Mouse (Mus musculus) midbrain, embryonic 11.5 days (tissue): ENCODE results near the gene Senp1. TPM values are rescaled to one million over a fixed set of nuclear protein-coding genes. Genes with fewer than 3 reads are reported as not detected.

ENCODE experiments used
- ATAC-seq: fragments of 200-750 bp; cut with Nextera tagmentation; 2 replicates; pipeline ENCODE4 v1.8.0; 2017; ENCODE audit warnings: moderate TSS enrichment, moderate library complexity; ENCODE audit not compliant: low FRiP score
- DNase-seq: peaks from one replicate; pipeline ENCODE4 v3.0.0; 2015; ENCODE audit warnings: low spot score; ENCODE audit errors: missing footprints
- H3K27ac ChIP-seq: fragments of 300-500 bp; sonication (generic); 2 replicates; pipeline ENCODE4 v1.5.1; 2014; ENCODE audit warnings: low read depth, low read length
- H3K27me3 ChIP-seq: fragments of 300-500 bp; sonication (generic); 2 replicates; pipeline ENCODE4 v1.6.1; 2014; ENCODE audit warnings: mild to moderate bottlenecking, low read length, moderate library complexity, mixed read lengths; ENCODE audit not compliant: control insufficient read depth, insufficient read depth
- H3K36me3 ChIP-seq: fragments of 300-500 bp; sonication (generic); 2 replicates; pipeline ENCODE4 v1.6.1; 2014; ENCODE audit warnings: mild to moderate bottlenecking, low read length, moderate library complexity, mixed read lengths; ENCODE audit not compliant: control insufficient read depth, insufficient read depth
- H3K4me1 ChIP-seq: fragments of 300-500 bp; sonication (generic); 2 replicates; pipeline ENCODE4 v1.6.1; 2014; ENCODE audit warnings: low read length; ENCODE audit not compliant: control insufficient read depth, insufficient read depth
- H3K4me2 ChIP-seq: fragments of 300-500 bp; sonication (generic); 2 replicates; pipeline ENCODE4 v1.6.1; 2014; ENCODE audit warnings: mild to moderate bottlenecking, moderate library complexity
- H3K4me3 ChIP-seq: fragments of 300-500 bp; sonication (generic); 2 replicates; pipeline ENCODE4 v1.5.1; 2014; ENCODE audit warnings: low read depth, low read length
- H3K9ac ChIP-seq: fragments of 300-500 bp; sonication (generic); 2 replicates; pipeline ENCODE4 v1.6.1; 2014; ENCODE audit warnings: low read length
- H3K9me3 ChIP-seq: fragments of 300-500 bp; sonication (generic); 2 replicates; pipeline ENCODE4 v1.6.1; 2016; ENCODE audit warnings: low read length; ENCODE audit not compliant: control insufficient read depth
- WGBS: fragments of 180-500 bp; shearing (Covaris S2); extraction: QIAGEN DNeasy Blood & Tissue Kit; methylation state at CpG from one replicate; pipeline ENCODE4 v1.1.7; 2014; 5-methylcytosine and 5-hydroxymethylcytosine counted together
- polyA plus RNA-seq: library from polyadenylated mRNA; unstranded; fragments of >200 nt; fragmentation: Nextera tagmentation; extraction: Ambion mirVana; gene quantifications from 2 replicates; pipeline ENCODE4 v1.2.1, GENCODE M21; 2014

Gene Senp1
- polyA plus RNA-seq, 1 experiment from 2014 or later = 46.2 TPM

DNA sequence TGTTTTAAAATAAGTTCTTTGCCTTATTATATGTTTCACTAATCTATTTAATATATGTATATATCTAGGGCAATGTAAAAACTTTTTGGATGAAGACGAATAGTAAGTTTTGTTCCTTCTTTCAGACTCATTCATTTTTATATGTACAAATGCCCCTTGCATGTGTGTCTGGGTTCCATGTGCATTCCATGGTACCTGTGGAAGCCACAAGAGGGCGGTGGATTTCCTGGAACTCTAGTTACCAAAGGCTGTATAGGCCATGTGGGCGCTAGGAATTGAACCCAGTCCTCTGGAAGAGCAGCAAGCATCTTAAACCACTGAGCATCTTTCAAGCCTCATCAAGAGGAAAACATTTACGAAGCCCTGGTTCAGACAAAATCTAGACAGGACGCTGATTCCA, 49.2 kb downstream of the Senp1 start:
- ATAC-seq (no peak), DNase-seq (no peak)
- Histone ChIP-seq H3K36me3 (peaks cover 39% of the 10 kb centered on the region), H3K9me3 (no peaks in the 10 kb centered on the region), H3K9ac (no peak overlapping the region), H3K4me3 (no peak overlapping the region), H3K27ac (no peak overlapping the region), H3K27me3 (no peaks in the 10 kb centered on the region), H3K4me1 (no peaks in the 10 kb centered on the region), H3K4me2 (no peak overlapping the region)
- 92% methylated on average over 5 of the region's 5 CpGs for WGBS

DNA sequence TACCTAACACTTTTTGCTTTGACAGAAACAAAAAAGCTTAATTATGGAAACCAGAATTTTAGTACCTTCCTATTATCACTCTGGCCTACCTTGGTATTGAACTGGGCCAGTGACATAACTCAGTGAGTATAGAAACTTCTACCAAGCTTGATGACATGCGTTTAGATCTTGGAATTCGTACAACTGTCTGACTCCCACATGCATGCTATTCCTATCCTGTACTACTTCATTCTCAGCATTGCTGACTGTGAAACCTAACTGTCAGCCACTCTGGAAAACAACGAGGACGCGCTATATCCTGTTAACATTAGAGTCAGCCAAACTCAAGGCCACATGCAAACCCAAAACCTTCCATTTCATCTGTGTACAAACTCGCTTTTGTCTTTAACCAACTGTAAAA, 49.6 kb downstream of the Senp1 start:
- WGBS = 96% methylated on average over 6 of the region's 6 CpGs
- Histone ChIP-seq H3K4me1 (no peaks in the 10 kb centered on the region), H3K36me3 (peaks cover 39% of the 10 kb centered on the region), H3K9ac (no peak overlapping the region), H3K27ac (no peak overlapping the region), H3K4me3 (no peak overlapping the region), H3K4me2 (no peak overlapping the region), H3K27me3 (no peaks in the 10 kb centered on the region), H3K9me3 (no peaks in the 10 kb centered on the region)
- DNase-seq (no peak), ATAC-seq (no peak)

DNA sequence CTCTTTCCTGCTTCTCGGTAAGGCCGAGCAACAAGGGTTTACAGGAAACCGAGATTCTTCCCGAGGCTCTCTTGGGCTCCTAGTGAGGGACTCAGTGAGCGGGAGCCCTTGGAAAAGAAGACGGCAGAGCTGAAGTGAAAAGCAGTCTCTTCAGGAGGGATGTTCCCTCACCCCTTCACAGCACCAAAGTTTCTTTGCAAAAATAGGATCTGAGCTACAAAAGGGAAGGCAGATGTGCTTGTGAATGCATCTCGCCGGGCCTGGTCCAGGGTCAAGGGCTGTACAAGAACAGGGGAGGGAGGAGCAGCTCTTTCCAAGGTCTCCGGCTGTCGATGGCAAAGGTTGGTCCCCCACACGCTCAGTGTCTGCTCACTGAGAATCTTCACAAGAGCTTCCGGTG, 51.0 kb downstream of the Senp1 start:
- H3K9ac ChIP-seq = no peak overlapping the region
- H3K4me1 ChIP-seq = no peaks in the 10 kb centered on the region
- peaks cover 35% of the 10 kb centered on the region for H3K36me3 ChIP-seq
- no peak overlapping the region for H3K4me2 ChIP-seq
- no peak overlapping the region for H3K4me3 ChIP-seq
- no peaks in the 10 kb centered on the region for H3K9me3 ChIP-seq
- ATAC-seq = no peak
- no peak for DNase-seq
- WGBS = 86% methylated on average over 12 of the region's 12 CpGs
- H3K27ac ChIP-seq = no peak overlapping the region
- no peaks in the 10 kb centered on the region for H3K27me3 ChIP-seq

DNA sequence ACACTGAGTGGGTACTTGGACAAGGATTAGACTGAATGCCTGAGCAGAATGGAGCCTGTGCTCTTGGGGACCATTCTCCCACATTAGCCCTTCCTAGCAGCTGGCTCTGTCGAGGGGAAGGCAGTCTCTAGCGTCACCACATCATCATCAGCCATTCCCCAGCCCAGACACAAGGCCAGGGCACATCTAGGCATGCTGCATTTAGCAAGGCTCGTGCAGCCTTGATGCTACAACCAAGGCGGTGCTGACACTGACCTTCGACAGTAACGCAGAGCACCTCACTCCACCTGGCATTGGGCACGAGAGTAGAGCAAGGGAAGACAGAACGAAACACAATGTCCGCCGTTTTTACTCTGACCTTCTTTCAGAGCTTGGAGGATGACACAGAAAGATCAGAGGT, 53.9 kb downstream of the Senp1 start:
- no peak overlapping the region for H3K27ac ChIP-seq
- 93% methylated on average over 10 of the region's 10 CpGs for WGBS
- H3K9ac ChIP-seq = no peak overlapping the region
- DNase-seq (peak; percentile 59), ATAC-seq (no peak)
- no peak overlapping the region for H3K4me2 ChIP-seq
- H3K27me3 ChIP-seq = no peaks in the 10 kb centered on the region
- H3K36me3 ChIP-seq = peaks cover 17% of the 10 kb centered on the region
- 0 out of 2 replicates have a peak, but pooled peaks cover 2% of the 10 kb centered on the region for H3K4me1 ChIP-seq
- no peak overlapping the region for H3K4me3 ChIP-seq
- H3K9me3 ChIP-seq = no peaks in the 10 kb centered on the region

DNA sequence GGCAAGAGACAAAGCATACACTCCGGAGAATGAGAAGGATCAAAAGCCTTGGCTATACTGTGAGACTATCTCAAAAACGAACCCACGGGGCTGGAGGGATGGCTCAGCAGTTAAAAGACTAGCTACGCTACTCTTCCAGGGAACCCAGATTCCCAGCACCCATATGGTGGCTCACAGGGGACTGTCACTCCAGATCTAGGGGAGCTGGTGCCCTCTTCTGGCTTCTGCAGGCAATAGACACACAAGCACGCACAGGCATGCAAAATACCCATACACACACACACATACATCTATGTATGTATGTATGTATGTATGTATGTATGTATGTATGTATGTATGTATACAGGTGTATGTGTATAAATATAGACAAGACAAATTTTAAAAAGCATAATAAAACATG, 57.0 kb downstream of the Senp1 start:
- 0 out of 2 replicates have a peak, but pooled peaks cover 2% of the 10 kb centered on the region for H3K4me1 ChIP-seq
- H3K9ac ChIP-seq = no peak overlapping the region
- DNase-seq (no peak), ATAC-seq (no peak)
- H3K4me2 ChIP-seq = no peak overlapping the region
- no peaks in the 10 kb centered on the region for H3K9me3 ChIP-seq
- H3K27me3 ChIP-seq = no peaks in the 10 kb centered on the region
- no peak overlapping the region for H3K4me3 ChIP-seq
- 94% methylated on average over 5 of the region's 5 CpGs for WGBS
- H3K36me3 ChIP-seq = peaks cover 5% of the 10 kb centered on the region; the same call in 1 of the 2 replicates
- H3K27ac ChIP-seq = no peak overlapping the region

DNA sequence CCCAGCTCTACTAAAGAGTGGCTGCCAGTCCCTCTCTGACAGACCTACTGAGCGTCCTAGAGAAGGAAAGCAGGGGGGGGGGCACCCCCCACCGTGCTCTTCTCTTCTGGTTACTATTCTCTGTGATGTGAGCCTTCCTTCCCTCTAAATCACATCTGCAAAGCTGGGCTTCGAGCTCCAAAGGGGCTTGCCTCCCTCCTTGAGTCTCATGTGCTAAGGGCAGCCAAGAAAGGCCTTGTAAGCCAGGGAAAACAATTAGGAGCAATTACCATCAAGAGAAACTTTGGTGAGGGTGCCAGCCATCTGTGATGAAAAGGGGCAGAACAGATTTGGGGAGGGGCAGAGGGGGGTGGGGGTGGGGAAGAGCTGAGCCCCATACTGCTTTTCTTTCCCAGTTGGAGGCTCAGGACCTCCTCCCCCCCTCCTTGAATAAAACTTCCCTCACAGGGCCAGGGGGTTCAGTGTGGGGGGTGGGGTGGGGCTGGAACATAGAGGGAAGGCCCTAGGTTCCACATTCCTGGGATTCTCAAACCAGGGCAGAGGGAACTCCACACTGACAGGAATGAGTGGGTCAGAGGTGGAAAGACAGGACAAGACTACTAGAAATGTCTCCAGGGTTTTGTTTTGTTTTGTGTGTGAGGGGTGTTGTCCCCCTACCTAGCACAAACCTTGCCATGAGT, 58.3 kb downstream of the Senp1 start:
- no peak overlapping the region for H3K27ac ChIP-seq
- 17% methylated on average over 3 of the region's 3 CpGs for WGBS
- ATAC-seq = no peak
- no peak overlapping the region for H3K4me2 ChIP-seq
- H3K36me3 ChIP-seq = peaks cover 5% of the 10 kb centered on the region; the same call in 1 of the 2 replicates
- no peaks in the 10 kb centered on the region for H3K27me3 ChIP-seq
- DNase-seq = peak; percentile 81
- no peak overlapping the region for H3K4me3 ChIP-seq
- no peak overlapping the region for H3K9ac ChIP-seq
- no peaks in the 10 kb centered on the region for H3K9me3 ChIP-seq
- H3K4me1 ChIP-seq = peaks cover 6% of the 10 kb centered on the region; the same call in 1 of the 2 replicates

DNA sequence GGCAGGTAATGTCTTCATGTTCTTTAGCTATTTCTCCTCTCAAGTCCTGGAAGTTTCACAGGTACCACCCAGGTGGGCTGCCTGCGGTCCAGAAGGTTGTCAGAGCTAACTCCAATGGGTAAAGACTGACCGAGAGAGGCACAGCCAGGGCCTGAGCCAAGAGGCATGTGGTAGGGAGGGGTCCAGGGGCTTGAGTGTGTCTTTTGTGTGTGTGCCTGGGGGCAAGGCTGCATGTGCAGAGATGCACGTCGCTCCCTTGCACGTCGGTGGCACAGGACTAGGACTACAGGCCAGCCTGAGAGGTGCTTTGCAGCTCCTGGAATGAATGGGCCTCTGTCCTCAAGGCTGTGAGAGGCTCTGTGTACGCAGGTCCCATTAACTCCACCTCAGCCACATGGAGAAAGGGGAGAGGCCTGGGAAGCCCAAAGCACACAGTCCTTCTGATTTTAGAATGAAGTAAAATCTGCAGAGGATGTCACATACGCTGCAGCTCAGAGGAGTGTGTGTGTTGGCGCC, 60.3 kb downstream of the Senp1 start:
- H3K27me3 ChIP-seq = no peaks in the 10 kb centered on the region
- H3K27ac ChIP-seq = no peak overlapping the region
- ATAC-seq = no peak
- H3K9me3 ChIP-seq = no peaks in the 10 kb centered on the region
- H3K4me3 ChIP-seq = no peak overlapping the region
- peaks cover 8% of the 10 kb centered on the region for H3K4me1 ChIP-seq
- H3K36me3 ChIP-seq = peaks cover 5% of the 10 kb centered on the region; the same call in 1 of the 2 replicates
- 80% methylated on average over 9 of the region's 9 CpGs for WGBS
- peak; percentile 69 for DNase-seq
- H3K9ac ChIP-seq = no peak overlapping the region
- no peak overlapping the region for H3K4me2 ChIP-seq

DNA sequence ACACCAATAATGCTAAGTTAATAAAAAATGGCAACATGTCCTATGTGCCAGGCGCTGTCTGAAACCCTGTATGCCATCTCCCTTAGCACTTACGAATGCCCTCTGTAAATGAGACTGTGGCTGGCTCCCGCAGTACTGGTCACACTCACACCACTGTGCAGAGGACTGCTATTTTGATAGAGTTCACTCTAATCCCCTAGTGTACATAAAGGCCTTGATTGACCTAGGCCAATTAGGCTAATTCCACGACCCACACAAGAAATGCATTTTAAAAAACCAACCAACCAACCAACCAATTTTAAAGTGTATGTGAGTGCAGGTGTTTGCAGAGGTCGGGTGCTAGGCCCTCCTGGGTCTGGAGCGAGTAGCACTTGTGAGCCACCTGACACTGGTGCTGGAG, 63.7 kb downstream of the Senp1 start:
- Histone ChIP-seq H3K36me3 (no peaks in the 10 kb centered on the region), H3K4me3 (no peak overlapping the region), H3K9me3 (no peaks in the 10 kb centered on the region), H3K4me2 (no peak overlapping the region), H3K4me1 (peaks cover 17% of the 10 kb centered on the region), H3K9ac (no peak overlapping the region), H3K27ac (no peak overlapping the region), H3K27me3 (no peaks in the 10 kb centered on the region)
- peak; percentile 61 for DNase-seq
- ATAC-seq = no peak
- WGBS = 67% methylated on average over 6 of the region's 6 CpGs

DNA sequence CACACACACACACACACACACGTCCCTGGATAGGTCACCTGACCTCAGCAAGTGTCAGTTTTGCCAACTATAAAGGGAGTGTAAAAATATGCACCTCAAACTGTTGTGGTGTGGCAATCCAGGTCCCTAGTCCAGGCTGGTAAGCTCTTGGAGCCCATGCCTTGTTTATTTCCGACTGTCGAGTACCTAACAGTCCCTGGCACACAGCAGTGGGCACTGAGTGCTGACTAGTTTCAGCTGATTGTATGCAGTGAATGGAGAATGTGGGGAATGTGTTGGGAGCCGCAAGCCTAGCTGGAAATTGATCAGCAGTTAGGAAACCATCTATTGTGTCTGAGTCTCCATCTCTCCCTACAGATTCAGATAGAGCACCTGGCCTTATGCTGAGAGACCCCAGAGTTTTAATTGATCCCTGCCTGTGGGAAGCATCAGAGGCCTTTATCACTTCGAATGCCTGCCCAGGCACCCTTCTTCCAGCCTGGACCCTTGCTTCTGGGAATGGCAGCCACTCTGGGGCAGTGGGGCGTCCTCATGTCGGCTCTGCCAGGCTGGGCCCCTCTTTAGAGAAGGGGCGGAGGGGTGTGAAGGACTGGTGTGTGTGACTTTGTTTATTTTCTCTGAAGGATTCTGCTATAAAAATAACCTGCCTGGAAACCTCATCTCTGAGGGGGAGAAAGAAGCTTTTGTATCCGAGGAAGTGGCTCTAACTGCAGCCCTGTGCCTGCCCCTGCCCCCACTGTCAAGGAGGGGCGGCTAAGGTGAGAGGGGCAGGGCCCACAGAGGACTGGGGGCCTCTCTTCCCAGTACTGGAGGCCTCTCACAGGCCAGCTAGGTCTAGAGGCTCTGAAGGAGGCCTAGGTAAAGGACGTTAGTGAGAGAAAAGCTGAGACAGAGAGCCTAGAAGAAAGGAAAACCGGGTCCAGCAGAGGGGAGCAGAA, 66.3 kb downstream of the Senp1 start:
- Histone ChIP-seq H3K27ac (no peak overlapping the region), H3K9ac (peak overlapping the region; percentile 26), H3K4me1 (peaks cover 17% of the 10 kb centered on the region), H3K27me3 (no peaks in the 10 kb centered on the region), H3K4me3 (no peak overlapping the region), H3K36me3 (no peaks in the 10 kb centered on the region), H3K9me3 (no peaks in the 10 kb centered on the region), H3K4me2 (no peak overlapping the region)
- WGBS = 35% methylated on average over 12 of the region's 12 CpGs
- peak; percentile 89 for DNase-seq
- ATAC-seq = 0 out of 2 replicates have a peak, but pooled peaks have one; percentile 57
